Mouse (Mus musculus): ENCODE measurements around the gene Hoxa1.

DNA sequence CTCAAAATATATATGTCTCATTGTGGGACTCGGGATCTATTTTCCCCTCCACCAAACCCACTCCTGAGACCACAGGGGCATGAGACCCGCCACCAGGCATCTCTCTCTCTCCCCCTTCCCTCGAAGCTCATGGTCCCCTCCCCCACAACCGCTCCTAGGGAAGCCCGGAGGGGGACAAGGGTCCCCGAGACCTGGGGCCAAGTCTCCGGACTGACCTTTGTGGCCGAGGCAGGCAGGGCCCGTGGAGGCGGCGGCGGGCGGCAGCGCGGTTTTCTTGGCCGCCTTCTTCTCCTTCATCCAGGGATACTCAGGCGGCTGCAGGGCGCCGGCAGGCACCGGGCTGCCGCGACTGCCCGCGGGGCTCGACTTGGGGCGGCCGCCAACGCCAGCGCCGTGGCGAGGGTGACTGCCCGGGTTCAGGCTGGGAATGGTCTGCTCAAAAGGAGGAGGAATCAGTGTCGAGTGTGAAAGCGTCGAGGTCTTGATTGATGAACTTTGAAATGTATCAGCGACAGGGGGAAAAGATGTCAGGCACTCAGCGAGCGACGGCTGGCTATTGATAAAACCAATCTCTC lies 6.0 kb upstream of the Hoxa1 start:
- TF ChIP-seq CTCF (IDR thresholded peaks at IDR 0.05) = no peak
- TF ChIP-seq POLR2A (IDR thresholded peaks at IDR 0.05; ENCODE audit: insufficient read depth, low read depth, low read length) = no peak

All from heart, adult 2 months (tissue).